Mouse (Mus musculus) CH12.LX (cell line): ENCODE results near the gene Ptprd.

Experiments
- CTCF ChIP-seq, 2 experiments: IDR thresholded peaks in 1 of 2; conservative IDR thresholded peaks in 1 of 2; 2 replicates each; pipeline ENCODE4 v1.5.1; 2011 to 2012; ENCODE audit warnings: low read depth in 2 of 2, low read length in 2 of 2, improper control_type of control experiment in 1 of 2, inconsistent platforms in 1 of 2, mild to moderate bottlenecking in 1 of 2, moderate library complexity in 1 of 2
- MAZ ChIP-seq: IDR thresholded peaks from 2 replicates; pipeline ENCODE4 v1.6.1; 2012; ENCODE audit warnings: low read depth, mild to moderate bottlenecking, inconsistent platforms, low read length, improper control_type of control experiment, moderate library complexity
- NRF1 ChIP-seq: IDR thresholded peaks from 2 replicates; pipeline ENCODE4 v1.6.1; 2014; ENCODE audit warnings: low read depth, mild to moderate bottlenecking, inconsistent platforms, low read length, improper control_type of control experiment, moderate library complexity
- TBP ChIP-seq: conservative IDR thresholded peaks from 2 replicates; pipeline ENCODE4 v1.6.1; 2011; ENCODE audit warnings: low read depth, low read length, improper control_type of control experiment

DNA sequence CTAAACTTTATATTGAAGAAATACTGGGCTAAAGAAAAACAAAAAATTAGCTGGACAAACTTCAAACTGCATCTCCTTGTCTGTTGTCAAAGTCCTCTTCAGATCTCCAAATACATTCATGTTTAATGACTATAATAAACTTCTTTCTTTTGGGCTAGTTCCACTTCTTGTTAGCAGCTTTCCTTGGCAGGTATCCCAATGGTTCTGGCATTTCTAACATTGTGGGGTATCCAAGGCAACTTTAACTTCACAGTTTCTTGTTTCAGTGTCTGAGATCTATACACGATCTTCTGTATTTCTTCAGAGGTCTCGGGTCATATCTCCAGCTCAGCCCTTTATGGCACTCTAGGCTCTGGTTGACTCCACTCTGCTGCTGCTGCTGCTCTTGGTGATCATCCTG lies 434.5 kb downstream of the Ptprd start:
- TF ChIP-seq TBP = no peak
- no peak for TF ChIP-seq MAZ
- no peak for TF ChIP-seq NRF1
- TF ChIP-seq CTCF (conservative IDR thresholded peaks at IDR 0.05 in 1 of 2, IDR thresholded peaks at IDR 0.05 in 1 of 2; ENCODE audit: low read depth in 2 of 2, low read length in 2 of 2) = no peak
